Mouse (Mus musculus): ENCODE measurements around the gene Nav2. TPM values are rescaled to one million over a fixed set of nuclear protein-coding genes. Genes with fewer than 3 reads are reported as not detected.

The Nav2 gene
- total RNA-seq, 2 experiments from 2014 or later: 103 to 107 TPM

GRCm38 (mm10) chr7:49635074-49635621 is 726.6 kb downstream of the Nav2 start:
- no peak for DNase-seq (ENCODE audit: low spot score in 2 of 2)

- DNase-seq (ENCODE audit: low spot score in 2 of 2): no peak
Observed at GRCm38 (mm10) chr7:49635971-49636370, 727.5 kb downstream of the Nav2 start.

GRCm38 (mm10) chr7:49636491-49637115 is 728.1 kb downstream of the Nav2 start, which contains the start of gene Dbx1:
TSS of gene Dbx1 (minus strand) at chr7:49636849.
- no peak for DNase-seq (ENCODE audit: low spot score in 2 of 2)

- no peak for DNase-seq (ENCODE audit: low spot score in 2 of 2)
Observed at GRCm38 (mm10) chr7:49637281-49637680, 728.8 kb downstream of the Nav2 start.

GRCm38 (mm10) chr7:49637851-49638663 is 729.5 kb downstream of the Nav2 start:
- no peak for DNase-seq (ENCODE audit: low spot score in 2 of 2)

GRCm38 (mm10) chr7:49638941-49639776 is 730.6 kb downstream of the Nav2 start:
- DNase-seq (ENCODE audit: low spot score in 2 of 2): no peak

GRCm38 (mm10) chr7:49639864-49640708 is 731.6 kb downstream of the Nav2 start:
- DNase-seq (ENCODE audit: low spot score in 2 of 2): no peak

GRCm38 (mm10) chr7:49640709-49641305 is 732.3 kb downstream of the Nav2 start:
- no peak for DNase-seq (ENCODE audit: low spot score in 2 of 2)

Other genes starting within 250 kb of the Nav2 start
- 10 to 100 TPM; 28.1 to 28.5 TPM for gene Zdhhc13, start 119.7 kb upstream of the Nav2 start, total RNA-seq (2021)
- gene Csrp3, start 60.7 kb upstream of the Nav2 start, total RNA-seq (2021): not detected
- gene E2f8, start 27.1 kb upstream of the Nav2 start, total RNA-seq (2021): 1 to 10 TPM in 1 of 2 experiments, under 1 TPM in 1; 0.88 to 1.3 TPM